Mouse (Mus musculus) cerebellum, adult 2 months (tissue): ENCODE results near the gene Mag.

Experiments used
- CTCF ChIP-seq: fragments of 200-500 bp; IDR thresholded peaks from 2 replicates; pipeline ENCODE4 v1.5.1; 2011; ENCODE audit warnings: low read depth, mild to moderate bottlenecking, control low read depth, low read length, moderate library complexity, borderline replicate concordance; ENCODE audit not compliant: insufficient read depth
- POLR2A ChIP-seq: fragments of 200-500 bp; IDR thresholded peaks from 2 replicates; pipeline ENCODE4 v1.6.1; 2011; ENCODE audit warnings: low read length, control low read depth, borderline replicate concordance; ENCODE audit not compliant: insufficient read depth

DNA sequence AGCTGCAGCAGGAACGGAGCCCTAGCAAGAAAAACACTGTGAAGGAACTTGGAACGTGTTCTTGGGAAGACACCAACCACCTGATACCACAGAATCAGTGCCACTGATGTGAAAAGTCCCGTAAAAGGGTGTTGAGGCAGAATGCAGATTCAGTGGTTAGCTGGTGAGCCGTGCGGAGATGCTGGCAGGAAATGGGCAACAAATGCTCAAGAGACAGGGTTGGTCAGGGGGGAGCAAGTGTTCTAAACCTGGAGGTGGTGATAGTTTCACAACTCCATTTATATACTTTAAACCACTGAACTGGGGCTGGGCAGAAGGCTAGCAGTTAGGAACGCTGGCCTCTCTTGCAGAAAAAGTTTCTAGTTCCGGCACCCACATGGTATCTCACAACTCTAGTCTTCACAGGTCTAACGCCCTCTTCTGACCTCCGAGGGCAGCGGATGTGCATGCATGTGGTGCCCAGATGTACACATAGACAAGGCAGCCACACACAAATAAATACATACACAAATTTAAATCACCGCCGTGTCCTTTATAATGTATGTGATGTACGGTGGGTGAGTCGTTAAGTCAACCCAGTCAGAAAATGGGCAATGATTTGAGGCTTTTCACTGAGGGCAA lies 27.0 kb downstream of the Mag start:
- no peak for TF ChIP-seq CTCF
- TF ChIP-seq POLR2A: no peak
